Mouse (Mus musculus) embryo, embryonic 10.5 days (tissue): ENCODE measurements around the gene Hnrnpa2b1.
"Not testable (repeated sequence)": the region's sequence is repeated elsewhere in the genome, so short reads cannot be mapped to it uniquely, and the experiment has no call there.

Source experiments
- DNase-seq: peaks from one replicate; pipeline ENCODE4 v3.0.0-alpha.2; 2015; ENCODE audit warnings: low spot score

Hnrnpa2b1 gene

DNA sequence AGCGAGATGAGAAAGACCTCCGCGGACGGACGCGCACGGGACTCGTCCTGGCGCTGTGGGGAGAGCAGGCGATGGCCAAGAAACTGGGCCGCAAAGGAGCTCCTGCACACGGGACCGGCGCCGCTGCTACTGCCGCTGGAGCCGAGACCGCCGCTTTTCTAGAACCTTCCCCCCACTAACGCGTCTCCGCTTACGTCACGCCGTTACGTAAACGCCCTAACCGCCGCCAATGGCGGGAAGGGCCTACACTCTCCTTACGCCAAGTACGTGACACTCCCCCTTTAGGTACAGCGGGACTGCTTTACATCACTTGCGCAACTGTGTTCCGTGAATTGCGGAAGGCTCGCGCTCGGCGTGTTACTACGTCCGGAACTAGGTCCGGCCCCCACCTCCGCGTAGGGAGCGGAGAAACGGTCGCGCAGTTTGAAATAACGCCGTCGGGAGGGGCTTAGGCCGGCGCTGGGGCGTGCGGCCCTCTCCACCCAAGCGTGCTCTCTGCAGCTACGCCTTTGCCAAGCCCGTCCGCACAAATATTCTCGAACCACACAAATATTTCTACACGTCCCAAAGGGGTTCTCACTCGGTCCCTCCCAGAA is at the start of gene Hnrnpa2b1:
Hnrnpa2b1 (minus strand) TSS at position 180 of the 596 bp plus-strand sequence.
- DNase-seq, result peak; percentile 99

DNA sequence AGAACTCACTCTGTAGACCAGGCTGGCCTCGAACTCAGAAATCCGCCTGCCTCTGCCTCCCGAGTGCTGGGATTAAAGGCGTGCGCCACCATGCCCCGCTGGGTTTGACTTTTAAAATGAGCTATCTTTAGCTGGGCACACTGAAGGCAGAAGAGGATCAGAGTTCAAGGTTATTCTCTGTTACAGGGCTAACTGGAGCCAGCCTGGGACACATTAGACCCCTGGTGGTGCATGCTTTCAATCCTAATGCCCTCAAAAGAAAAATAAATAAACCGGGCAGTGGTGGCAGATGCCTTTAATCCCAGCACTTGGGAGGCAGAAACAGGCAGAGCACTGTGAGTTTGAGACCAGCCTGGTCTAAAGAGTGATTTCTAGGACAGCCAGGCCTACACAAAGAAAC is 45.2 kb upstream of the Hnrnpa2b1 start:
- no peak for DNase-seq

DNA sequence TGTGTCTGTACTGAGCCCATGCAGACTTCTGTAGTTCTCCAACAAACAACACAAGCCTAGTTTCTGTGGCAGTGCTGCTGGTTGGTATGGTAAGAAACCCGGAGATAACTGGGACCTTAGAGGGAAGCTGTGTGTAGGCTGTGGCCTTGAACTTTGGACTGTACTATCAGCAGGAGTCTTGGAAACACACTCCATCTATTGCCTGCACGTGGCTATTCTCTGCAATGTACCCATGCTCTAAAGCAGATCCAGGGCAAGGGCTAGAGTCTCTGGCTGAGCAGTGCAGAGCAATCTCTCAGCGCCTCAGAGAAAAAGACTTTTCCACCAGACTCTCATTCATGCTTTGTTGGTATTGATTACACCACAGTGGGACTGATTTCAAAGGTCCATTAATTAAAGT is 44.1 kb upstream of the Hnrnpa2b1 start:
- DNase-seq, result no peak

DNA sequence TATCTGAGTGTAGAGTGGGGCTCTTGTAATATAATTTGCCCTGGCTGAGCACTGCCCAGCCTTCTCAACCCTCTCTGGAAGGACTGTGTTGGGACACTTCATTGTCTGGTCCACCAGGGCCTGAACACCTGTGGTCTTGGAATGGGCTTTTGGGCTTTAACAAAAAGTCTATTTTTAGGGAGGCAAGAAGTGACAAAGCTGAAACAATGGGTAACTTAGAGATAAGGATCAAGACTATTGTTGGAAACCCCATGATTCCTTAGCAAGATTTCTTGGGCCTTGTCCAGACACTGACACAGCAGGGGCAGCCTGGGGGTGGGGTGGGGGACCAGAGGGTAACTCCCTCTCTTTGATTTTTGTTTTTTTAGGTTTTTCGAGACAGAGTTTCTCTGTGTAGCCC is 41.3 kb upstream of the Hnrnpa2b1 start:
- no peak for DNase-seq

DNA sequence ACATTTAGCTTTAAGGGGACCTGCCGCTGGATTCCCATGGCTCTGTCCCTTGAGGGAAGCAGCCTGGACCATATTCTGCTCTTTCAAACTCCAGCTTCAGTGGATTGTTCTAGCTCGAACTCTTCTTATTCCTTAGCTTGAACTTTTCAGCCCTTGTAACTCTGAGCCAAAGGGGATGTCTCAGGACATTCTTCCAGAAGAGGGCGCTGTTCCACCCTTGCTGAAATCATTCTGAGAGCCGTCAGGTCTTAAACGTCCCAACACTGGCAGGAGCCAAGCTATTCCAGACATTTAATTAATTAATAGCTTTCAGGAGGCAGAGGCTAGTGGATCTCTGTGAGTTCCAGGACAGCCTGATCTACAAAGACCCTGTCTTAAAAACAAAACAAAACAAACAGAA is 40.4 kb upstream of the Hnrnpa2b1 start:
- peak; percentile 76 for DNase-seq

DNA sequence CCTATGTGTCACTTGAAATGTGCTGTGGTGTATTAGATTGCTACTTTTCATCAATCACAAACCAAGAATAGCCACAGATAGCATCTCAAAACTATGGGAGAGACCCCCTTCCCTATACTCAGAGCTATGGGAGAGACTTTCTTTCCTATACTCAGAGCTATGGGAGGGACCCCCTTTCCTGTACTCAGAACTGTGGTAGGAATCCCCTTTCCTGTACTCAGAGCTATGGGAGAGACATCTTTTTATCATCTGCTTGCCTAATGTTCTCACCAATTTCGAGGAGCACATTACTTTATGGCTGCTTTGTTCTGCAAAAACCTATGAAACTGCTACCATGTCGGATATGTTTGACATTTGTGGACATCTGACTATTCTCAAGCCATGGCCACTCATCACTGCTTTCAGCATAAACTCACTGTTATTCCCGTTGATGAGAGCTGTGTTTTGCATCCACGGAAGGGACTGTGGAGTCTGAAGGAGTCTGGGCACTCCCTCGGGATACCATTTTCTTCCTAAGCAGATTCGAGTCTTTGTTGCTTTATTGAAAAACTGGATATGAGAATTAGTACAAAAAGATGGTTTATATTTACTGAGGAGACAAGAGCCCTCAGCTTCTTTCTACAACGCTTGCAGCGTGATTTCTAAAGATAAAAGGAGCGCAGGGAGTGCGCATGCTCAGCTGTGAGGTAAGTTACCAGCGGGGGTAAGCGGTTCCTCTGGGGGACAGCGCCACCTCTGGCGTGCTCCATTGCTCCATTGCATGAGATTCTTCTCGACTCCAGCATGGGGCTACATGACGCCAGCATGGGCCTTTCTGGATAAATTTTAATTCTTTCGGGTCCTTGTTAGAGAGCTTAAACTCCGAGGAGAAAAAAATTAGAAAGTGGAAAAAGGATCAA is 39.3 kb upstream of the Hnrnpa2b1 start:
- DNase-seq, result peak; percentile 89

DNA sequence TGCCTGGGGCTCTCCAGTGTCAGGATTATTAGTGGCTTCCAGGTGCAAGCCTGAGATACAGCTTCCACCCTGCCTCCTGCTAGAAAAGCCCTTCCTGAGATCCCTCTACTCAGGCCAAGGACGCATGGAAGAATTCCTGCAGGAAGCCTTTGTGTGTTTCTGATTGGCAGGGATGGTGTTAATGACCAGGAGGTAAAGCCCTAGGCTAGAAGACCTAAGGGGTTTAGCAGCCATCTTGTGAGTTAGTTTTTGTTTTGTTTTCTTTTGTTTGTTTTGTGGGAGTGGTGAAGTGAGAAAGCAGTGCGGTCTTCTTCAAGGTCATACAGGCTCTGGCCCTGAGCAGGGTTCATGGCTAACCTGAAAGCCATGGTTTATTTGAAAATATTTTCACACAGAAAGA is 37.9 kb upstream of the Hnrnpa2b1 start:
- DNase-seq, result no peak

DNA sequence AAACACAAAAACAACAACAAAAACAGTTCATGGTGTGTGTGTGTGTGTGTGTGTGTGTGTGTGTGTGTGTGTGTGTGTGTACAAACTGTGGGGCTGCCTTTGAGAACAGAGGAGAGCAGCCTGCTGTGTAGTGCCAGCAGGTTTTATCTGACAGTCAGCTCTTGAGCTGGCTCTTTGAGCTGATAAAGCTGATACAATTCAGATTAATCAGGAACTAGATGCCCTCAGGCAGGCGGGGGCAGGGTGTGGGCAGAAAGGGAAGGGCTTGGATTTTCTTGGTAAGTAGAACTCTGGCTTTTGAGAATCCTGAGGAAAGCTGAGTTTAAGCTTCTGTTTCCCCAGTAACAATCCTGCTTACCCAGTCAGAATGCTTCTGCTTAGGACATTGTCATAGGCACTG is 36.0 kb upstream of the Hnrnpa2b1 start:
- DNase-seq, result no peak

DNA sequence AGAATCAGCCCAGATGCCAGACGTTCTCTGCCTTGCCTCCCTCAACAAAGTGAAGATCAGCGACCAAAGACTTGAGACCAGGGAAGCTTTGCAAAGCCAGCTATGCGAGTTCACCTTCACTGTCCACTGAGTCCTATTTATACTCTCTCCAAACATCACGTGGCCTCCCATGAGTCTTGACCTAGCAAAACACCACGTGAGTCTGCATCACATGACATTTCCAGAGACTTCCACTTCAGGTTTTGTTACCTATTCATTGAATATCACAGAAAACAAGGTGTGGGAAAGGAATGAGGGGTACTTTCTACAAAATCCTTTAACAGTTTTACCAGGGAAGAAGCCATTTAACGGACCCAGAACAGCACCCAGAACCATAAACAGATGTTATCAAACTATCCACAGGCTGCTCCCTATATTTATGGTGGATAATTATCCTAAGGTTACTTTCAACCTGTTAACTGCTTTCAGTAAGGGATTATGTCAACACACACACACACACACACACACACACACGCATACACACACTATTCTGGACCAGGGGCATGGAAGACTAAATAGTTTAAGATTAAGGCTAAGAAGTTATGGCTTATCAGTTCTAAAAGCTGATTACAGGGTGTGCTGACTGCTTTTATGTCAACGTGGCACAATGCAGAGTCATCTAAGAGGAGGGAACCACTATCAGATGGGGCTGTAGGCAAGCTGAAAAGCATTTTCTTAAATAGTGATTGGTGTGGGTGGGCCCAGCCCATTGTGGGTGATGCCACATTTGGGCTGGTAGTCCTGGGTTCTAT is 27.8 kb upstream of the Hnrnpa2b1 start:
- no peak for DNase-seq

DNA sequence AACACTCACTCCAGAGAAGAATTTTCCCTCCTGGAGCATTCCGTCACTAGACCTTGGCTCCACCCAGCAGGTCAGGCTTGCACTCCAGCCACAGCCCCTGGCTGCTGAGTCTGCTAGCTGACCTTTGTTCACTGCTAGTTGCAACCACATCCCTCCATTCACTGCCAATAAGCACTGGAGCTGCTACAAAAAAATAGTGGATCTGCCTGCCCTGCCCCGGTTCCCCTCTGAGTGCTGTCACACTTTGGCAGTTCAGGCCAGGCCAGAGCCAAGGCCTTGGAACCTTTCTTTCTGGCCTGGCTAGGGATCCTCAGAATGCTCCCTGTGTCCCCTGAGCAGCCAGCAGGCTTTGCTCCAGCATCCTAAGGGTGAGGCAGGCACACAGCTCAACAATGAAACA is 20.1 kb upstream of the Hnrnpa2b1 start:
- DNase-seq, result peak; percentile 24

DNA sequence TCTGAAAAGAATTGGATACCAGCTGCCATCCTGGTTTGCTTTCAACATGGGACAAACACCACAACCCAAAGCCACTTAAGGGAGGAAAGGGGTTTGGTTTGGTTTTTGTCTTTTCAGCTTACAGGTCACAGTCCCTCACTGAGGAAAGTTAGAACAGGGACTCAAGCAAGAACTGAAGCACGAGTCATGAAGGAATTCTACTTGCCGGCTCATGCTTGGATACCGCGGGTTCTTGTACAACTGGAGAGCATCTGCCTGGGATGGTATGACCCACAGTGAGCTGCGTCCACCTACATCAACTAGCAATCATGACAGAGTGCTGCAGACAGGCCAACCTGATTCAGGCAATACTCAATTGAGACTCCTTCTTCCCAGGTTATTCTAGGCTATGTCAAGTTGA is 17.0 kb upstream of the Hnrnpa2b1 start:
- DNase-seq, result no peak

DNA sequence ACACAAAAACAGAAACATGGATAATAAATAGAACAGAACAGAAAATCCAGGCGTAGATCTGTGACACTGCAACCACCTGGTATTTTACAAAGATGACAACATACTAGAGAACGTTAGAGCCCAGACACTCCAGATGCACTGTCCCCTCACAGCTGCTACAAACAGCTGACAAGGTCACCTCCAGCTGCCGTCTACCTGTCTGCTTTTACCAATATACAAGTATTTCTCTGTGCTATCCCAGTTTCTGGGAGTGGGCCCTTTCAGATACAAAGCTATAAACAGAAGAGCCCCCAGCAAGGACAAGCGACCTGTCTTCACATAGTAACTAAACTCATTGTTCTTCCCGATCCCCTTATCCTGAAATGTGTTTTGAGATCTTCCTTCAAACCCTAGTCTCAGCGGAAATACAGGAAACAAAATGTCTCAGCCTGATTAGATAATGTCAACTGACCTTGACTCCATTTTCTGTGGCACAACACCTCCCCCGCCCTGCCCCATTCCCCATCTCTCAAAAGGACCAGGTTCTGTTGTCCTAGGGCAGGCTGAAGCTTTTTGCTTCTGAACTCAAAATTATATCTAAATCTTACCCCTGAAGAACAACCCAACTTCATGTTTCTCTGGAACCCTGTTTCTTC is 16.5 kb upstream of the Hnrnpa2b1 start:
- no peak for DNase-seq

DNA sequence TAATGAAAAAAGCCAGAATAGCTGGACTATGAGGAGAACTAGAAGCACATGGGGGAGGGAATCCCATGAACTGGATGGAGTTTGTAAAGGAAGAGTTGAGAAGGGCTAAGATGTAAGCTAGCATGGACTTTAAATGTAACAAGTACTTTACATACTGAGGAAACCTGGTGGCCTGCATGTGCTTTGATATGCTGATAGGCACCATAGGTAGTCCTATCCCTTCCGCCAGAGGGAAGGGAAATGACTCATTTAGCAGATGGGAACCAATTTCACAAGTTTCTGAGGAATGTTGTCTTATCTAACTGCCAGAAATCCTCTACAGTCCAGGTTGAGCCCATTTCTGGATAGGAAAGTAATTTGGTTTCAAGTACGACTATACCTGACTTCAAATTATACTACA is 16.0 kb upstream of the Hnrnpa2b1 start:
- DNase-seq, result no peak

DNA sequence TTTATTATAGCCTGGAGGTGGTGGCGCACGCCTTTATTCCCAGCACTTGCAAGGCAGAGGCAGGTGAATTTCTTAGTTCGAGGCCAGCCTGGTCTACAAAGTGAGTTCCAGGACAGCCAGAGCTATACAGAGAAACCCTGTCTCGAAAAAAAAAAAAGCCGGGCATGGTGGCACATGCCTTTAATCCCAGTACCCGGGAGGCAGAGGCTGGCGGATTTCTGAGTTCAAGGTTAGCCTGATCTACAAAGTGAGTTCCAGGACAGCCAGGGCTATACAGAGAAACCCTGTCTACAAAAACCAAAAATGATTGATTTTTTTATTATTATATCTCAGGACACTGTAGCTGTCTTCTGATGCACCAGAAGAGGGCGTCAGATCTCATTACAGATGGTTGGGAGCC is 14.9 kb upstream of the Hnrnpa2b1 start:
- DNase-seq, result not testable (repeated sequence)

DNA sequence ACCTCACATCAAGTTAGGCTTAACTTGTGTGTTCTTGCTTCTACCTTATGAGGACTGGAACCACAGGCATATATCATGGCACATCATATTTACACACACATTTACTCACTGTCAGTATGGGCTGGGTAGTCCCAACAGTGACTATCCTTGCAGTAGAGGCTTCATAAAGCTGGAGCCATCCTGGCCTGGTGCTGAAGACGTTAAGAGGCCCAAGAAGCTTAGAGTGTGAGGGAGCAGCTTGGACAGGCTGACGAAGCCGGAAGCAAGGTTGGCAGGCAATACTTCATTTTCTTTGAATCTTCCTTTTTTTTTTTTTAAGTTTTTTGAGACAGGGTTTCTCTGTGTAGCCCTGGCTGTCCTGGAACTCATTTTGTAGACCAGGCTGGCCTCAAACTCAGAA is 14.2 kb upstream of the Hnrnpa2b1 start:
- DNase-seq, result no peak

DNA sequence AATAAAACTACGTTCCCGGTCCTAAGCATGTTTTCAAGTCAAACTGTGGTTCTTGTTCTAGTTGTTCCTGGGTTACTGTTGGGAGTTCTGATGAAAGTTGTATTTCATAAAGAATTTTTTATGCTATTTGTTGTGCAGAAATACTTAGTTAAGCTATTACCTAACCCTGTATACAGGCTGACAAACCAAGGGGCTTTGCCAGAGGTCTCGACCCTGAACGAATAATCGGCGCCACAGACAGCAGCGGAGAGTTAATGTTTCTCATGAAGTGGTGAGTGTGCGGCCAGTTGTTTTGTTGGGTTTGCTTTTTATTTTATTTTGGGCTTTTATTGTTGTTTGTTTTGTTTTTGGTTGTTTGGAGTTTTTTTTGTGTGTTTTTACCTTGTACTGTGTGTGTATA is 11.9 kb upstream of the Hnrnpa2b1 start:
- no peak for DNase-seq

DNA sequence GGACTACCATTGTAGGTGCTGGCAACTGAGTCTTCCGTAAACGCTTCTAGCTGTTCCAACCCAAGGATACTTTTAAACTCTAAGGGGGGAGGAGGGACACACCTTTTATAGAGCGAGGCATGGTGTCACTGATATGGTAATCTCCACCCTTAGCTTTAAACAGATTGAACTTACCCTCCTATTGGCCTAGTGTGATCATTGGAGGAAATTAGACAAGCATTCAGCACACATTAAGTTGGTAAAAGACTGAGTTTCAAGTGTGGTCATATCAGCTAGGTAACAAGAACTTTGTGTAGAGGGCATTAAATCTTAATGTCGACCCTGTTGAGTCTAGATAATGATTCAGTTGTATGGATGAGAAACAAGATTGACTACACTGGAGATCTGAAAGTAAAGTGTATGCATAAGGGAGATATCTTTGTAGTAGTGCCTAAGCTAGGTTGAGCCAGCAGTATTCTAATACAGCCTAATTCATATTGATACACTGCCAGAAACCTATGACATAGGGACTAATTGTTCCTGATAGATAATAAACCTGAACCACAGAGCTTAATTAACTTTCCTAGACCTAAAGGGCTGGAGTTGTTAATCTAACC is 9.5 kb upstream of the Hnrnpa2b1 start:
- no peak for DNase-seq

DNA sequence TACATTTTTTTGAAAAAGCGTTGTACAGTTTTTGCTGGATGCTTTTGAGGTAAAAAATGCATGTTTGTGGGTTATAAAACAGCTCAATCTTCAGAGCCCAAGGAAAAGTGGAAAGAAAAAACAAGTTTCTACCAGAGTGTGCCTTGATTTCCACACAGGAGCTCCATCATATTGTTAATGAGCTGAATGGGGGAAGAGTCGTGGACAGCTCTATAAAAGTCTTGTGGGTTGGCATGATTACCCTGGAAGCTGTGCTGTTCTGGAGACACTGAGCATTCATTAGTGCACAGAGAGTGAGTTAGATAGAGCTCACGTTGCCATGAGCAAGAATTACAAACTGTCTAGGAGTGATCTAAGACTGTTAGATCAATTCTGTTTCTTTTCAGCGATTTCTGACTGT is 2.5 kb upstream of the Hnrnpa2b1 start:
- DNase-seq, result peak; percentile 33

DNA sequence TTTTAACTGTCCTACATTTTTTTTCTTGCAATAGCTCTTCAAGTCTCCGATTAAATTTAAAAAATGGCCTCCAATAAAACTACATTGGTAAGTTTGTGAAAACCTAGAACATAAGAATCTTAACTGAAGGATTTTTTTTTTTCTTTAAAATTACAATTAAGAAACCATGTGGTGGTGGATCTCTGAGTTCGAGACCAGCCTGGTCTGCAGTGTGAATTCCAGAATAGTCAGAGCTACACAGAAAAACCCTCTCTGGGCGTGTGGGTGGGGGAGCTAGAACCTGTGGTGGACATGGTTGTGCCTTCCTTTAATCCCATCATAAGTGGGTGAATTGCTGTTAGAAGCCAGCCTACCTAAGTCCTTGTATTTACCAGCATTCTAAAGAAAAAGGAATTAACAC is 2.1 kb upstream of the Hnrnpa2b1 start:
- DNase-seq, result peak; percentile 58

DNA sequence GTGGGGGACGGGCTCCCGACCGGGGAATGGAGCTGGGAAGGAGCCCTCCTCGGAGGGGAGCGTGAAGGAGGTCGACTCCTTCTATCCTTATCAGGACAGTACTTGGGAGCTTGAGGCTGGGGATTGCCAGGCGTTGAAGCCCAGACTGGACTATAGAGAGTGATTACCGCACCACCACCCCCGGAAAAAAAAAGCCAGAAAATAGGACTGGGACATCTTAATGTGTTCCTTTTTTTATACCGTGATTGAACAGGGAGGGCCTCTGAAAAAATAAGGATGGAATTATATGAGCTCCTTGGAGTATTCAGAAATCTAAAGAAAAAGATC is 1.4 kb upstream of the Hnrnpa2b1 start:
- DNase-seq, result no peak

DNA sequence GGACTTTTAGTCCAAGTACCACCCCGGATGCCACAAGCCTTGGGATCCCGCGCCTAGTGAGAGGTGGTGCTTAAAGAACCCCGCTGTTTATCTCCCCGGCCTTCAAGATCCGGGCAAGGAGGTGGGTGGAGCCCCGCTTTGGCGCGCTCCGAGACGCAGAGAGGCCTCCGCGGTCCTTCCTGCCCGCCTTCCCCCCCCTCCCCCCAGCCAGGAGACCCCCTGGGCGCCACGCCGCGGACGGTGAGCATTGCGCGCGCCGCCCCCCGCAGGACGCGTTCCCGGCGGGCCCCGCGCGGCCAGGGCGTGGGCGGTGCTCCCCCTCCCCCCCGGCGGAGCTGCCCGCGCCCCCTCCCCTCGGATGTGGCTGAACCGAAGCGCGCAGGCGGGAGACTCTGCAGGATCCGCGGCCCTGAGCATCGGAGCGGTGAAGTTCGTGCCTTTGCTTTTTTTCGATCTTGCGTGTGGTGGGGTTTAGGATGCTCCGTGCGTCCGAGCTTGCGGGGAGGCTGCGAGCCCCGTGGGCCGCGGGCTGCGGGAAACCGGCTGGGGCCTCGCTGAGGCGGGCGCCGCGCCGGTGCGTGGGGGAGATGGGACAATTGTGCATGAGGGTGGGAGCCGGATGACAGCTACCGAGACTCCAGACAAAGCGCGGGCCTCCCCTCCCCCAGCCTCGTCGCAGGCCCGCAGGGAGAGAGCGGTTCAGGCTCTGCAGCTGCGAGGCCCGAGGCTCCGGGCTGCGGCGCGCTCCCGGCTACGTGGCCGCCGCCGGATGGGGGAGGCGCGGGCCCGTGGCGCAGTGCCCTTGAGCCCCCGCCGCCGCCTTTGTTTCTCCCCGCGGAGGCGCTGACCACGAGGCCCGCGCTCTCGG is 851 bp upstream of the Hnrnpa2b1 start, which contains the start of gene Cbx3:
Cbx3 (plus strand) TSS at position 50 of the 868 bp plus-strand sequence.
- DNase-seq, result peak; percentile 93
